Mouse (Mus musculus) hindbrain, embryonic 14.5 days (tissue): ENCODE measurements around the gene Slc45a3. TPM values are rescaled to one million over a fixed set of nuclear protein-coding genes. Genes with fewer than 3 reads are reported as not detected.

Experiments
- ATAC-seq: fragments of 200-750 bp; cut with Nextera tagmentation; 2 replicates; pipeline ENCODE4 v1.8.0; 2017; ENCODE audit warnings: moderate number of reproducible peaks, mild to moderate bottlenecking, moderate TSS enrichment, moderate library complexity; ENCODE audit not compliant: low FRiP score
- DNase-seq: peaks from one replicate; pipeline ENCODE4 v3.0.0-alpha.2; 2015; ENCODE audit warnings: low spot score
- H3K27ac ChIP-seq: fragments of 300-500 bp; sonication (generic); 2 replicates; pipeline ENCODE4 v1.5.1; 2014; ENCODE audit warnings: mild to moderate bottlenecking, moderate library complexity
- H3K27me3 ChIP-seq: fragments of 300-500 bp; sonication (generic); 2 replicates; pipeline ENCODE4 v1.6.1; 2014; ENCODE audit warnings: mild to moderate bottlenecking, low read length, mixed read lengths; ENCODE audit not compliant: control insufficient read depth, insufficient read depth
- H3K36me3 ChIP-seq: fragments of 300-500 bp; sonication (generic); replicated peaks from 2 replicates; pipeline ENCODE4 v1.6.1; 2014; ENCODE audit not compliant: control insufficient read depth, insufficient read depth
- H3K4me1 ChIP-seq: fragments of 300-500 bp; sonication (generic); replicated peaks from 2 replicates; pipeline ENCODE4 v1.6.1; 2014; ENCODE audit warnings: antibody characterized with exemption, low read length, mixed read lengths; ENCODE audit not compliant: control insufficient read depth, insufficient read depth
- H3K4me2 ChIP-seq: fragments of 300-500 bp; sonication (generic); replicated peaks from 2 replicates; pipeline ENCODE4 v1.6.1; 2014; ENCODE audit warnings: mild to moderate bottlenecking, moderate library complexity
- H3K4me3 ChIP-seq: fragments of 300-500 bp; sonication (generic); replicated peaks from 2 replicates; pipeline ENCODE4 v1.5.1; 2014; ENCODE audit warnings: mild to moderate bottlenecking, low read length
- H3K9ac ChIP-seq: fragments of 300-500 bp; sonication (generic); 2 replicates; pipeline ENCODE4 v1.6.1; 2014
- H3K9me3 ChIP-seq: fragments of 300-500 bp; sonication (generic); 2 replicates; pipeline ENCODE4 v1.6.1; 2016; ENCODE audit warnings: low read length; ENCODE audit not compliant: control insufficient read depth
- WGBS: fragments of 180-500 bp; shearing (Covaris S2); extraction: QIAGEN DNeasy Blood & Tissue Kit; methylation state at CpG from one replicate; pipeline ENCODE4 v1.1.7; 2014; 5-methylcytosine and 5-hydroxymethylcytosine counted together
- polyA plus RNA-seq: library from polyadenylated mRNA; unstranded; fragments of >200 nt; fragmentation: Nextera tagmentation; extraction: Ambion mirVana; gene quantifications from 2 replicates; pipeline ENCODE4 v1.2.1, GENCODE M21; 2014

The Slc45a3 gene
- polyA plus RNA-seq, result 0.82 and 1.6 TPM in 2 replicates

GRCm38 (mm10) chr1:131962606-131963084, at the start of gene Slc45a3:
Gene Slc45a3, plus strand, starts transcription at chr1:131962967.
- no peaks in the 10 kb centered on the region for H3K36me3 ChIP-seq
- H3K4me1 ChIP-seq, result peaks cover 8% of the 10 kb centered on the region; the same call in 1 of the 2 replicates
- no peak within 1 kb of the TSS for H3K27ac ChIP-seq
- peaks cover 10% of the 10 kb centered on the region for H3K27me3 ChIP-seq
- ATAC-seq (peak; percentile 62), DNase-seq (no peak)
- peak within 1 kb of the TSS; percentile 98 for H3K4me2 ChIP-seq
- H3K9ac ChIP-seq, result peak within 1 kb of the TSS; percentile 65
- H3K4me3 ChIP-seq, result peak within 1 kb of the TSS; percentile 83
- H3K9me3 ChIP-seq, result no peaks in the 10 kb centered on the region
- 0% methylated on average over 31 of the region's 35 CpGs for WGBS

- WGBS, result 85% methylated on average over 6 of the region's 6 CpGs
- ATAC-seq (no peak), DNase-seq (no peak)
- H3K4me3 ChIP-seq, result no peak overlapping the region
- H3K27ac ChIP-seq, result no peak overlapping the region
- no peak overlapping the region for H3K4me2 ChIP-seq
- H3K36me3 ChIP-seq, result peaks cover 39% of the 10 kb centered on the region
- H3K9ac ChIP-seq, result no peak overlapping the region
- no peaks in the 10 kb centered on the region for H3K9me3 ChIP-seq
- no peaks in the 10 kb centered on the region for H3K27me3 ChIP-seq
- peaks cover 14% of the 10 kb centered on the region for H3K4me1 ChIP-seq
These were observed 45.1 kb upstream of the Slc45a3 start for GRCm38 (mm10) chr1:131917634-131918033.

GRCm38 (mm10) chr1:131919052-131919451, 43.7 kb upstream of the Slc45a3 start:
- 100% methylated on average over 2 of the region's 2 CpGs for WGBS
- no peak overlapping the region for H3K4me2 ChIP-seq
- H3K9me3 ChIP-seq, result no peaks in the 10 kb centered on the region
- H3K27ac ChIP-seq, result no peak overlapping the region
- no peak for ATAC-seq
- H3K36me3 ChIP-seq, result peaks cover 53% of the 10 kb centered on the region
- H3K9ac ChIP-seq, result no peak overlapping the region
- H3K27me3 ChIP-seq, result no peaks in the 10 kb centered on the region
- DNase-seq, result no peak
- peaks cover 10% of the 10 kb centered on the region; the same call in 1 of the 2 replicates for H3K4me1 ChIP-seq
- no peak overlapping the region for H3K4me3 ChIP-seq

GRCm38 (mm10) chr1:131922100-131922499, 40.7 kb upstream of the Slc45a3 start:
- no peak for DNase-seq
- Histone ChIP-seq H3K27me3 (no peaks in the 10 kb centered on the region), H3K36me3 (peaks cover 81% of the 10 kb centered on the region), H3K4me3 (no peak overlapping the region), H3K4me2 (no peak overlapping the region), H3K9ac (no peak overlapping the region), H3K4me1 (no peaks in the 10 kb centered on the region), H3K9me3 (no peaks in the 10 kb centered on the region), H3K27ac (no peak overlapping the region)
- 98% methylated on average over 3 of the region's 3 CpGs for WGBS
- ATAC-seq, result no peak

GRCm38 (mm10) chr1:131933471-131933870, 29.3 kb upstream of the Slc45a3 start:
- ATAC-seq (no peak), DNase-seq (no peak)
- H3K9ac ChIP-seq, result no peak overlapping the region
- H3K27ac ChIP-seq, result no peak overlapping the region
- H3K4me3 ChIP-seq, result no peak overlapping the region
- no peak overlapping the region for H3K4me2 ChIP-seq
- peaks cover 59% of the 10 kb centered on the region for H3K36me3 ChIP-seq
- no peaks in the 10 kb centered on the region for H3K9me3 ChIP-seq
- H3K27me3 ChIP-seq, result no peaks in the 10 kb centered on the region
- 87% methylated on average over 2 of the region's 2 CpGs for WGBS
- H3K4me1 ChIP-seq, result no peaks in the 10 kb centered on the region

- DNase-seq (peak; percentile 86), ATAC-seq (peak; percentile 64; the same call in 1 of the 2 replicates)
- Histone ChIP-seq H3K27me3 (no peaks in the 10 kb centered on the region), H3K9ac (no peak overlapping the region), H3K36me3 (peaks cover 20% of the 10 kb centered on the region; the same call in 1 of the 2 replicates), H3K4me1 (no peaks in the 10 kb centered on the region), H3K4me3 (no peak overlapping the region), H3K4me2 (no peak overlapping the region), H3K27ac (no peak overlapping the region), H3K9me3 (no peaks in the 10 kb centered on the region)
- 43% methylated on average over 6 of the region's 6 CpGs for WGBS
These were observed 25.0 kb upstream of the Slc45a3 start for GRCm38 (mm10) chr1:131937659-131938305.

- no peaks in the 10 kb centered on the region for H3K4me1 ChIP-seq
These were observed 24.0 kb upstream of the Slc45a3 start for GRCm38 (mm10) chr1:131938811-131939210.

GRCm38 (mm10) chr1:131940711-131941244, 22.0 kb upstream of the Slc45a3 start:
- Histone ChIP-seq H3K36me3 (no peaks in the 10 kb centered on the region), H3K4me2 (no peak overlapping the region), H3K27me3 (no peaks in the 10 kb centered on the region), H3K9ac (no peak overlapping the region), H3K4me1 (no peaks in the 10 kb centered on the region), H3K9me3 (no peaks in the 10 kb centered on the region), H3K27ac (no peak overlapping the region), H3K4me3 (no peak overlapping the region)
- DNase-seq (no peak), ATAC-seq (no peak)
- 47% methylated on average over 2 of the region's 2 CpGs for WGBS

More at GRCm38 (mm10) chr1:131938811-131939210, 24.0 kb upstream of the Slc45a3 start:
- H3K36me3 ChIP-seq, result peaks cover 15% of the 10 kb centered on the region; the same call in 1 of the 2 replicates
- DNase-seq (no peak), ATAC-seq (no peak)
- H3K9ac ChIP-seq, result no peak overlapping the region
- no peak overlapping the region for H3K4me3 ChIP-seq
- no peaks in the 10 kb centered on the region for H3K27me3 ChIP-seq
- 84% methylated on average over 1 of the region's 1 CpGs for WGBS
- H3K9me3 ChIP-seq, result no peaks in the 10 kb centered on the region
- no peak overlapping the region for H3K4me2 ChIP-seq
- H3K27ac ChIP-seq, result no peak overlapping the region

GRCm38 (mm10) chr1:131941501-131941900, 21.3 kb upstream of the Slc45a3 start:
- Histone ChIP-seq H3K36me3 (no peaks in the 10 kb centered on the region), H3K9ac (no peak overlapping the region), H3K27ac (no peak overlapping the region), H3K4me1 (no peaks in the 10 kb centered on the region), H3K27me3 (no peaks in the 10 kb centered on the region), H3K9me3 (no peaks in the 10 kb centered on the region), H3K4me2 (no peak overlapping the region), H3K4me3 (no peak overlapping the region)
- WGBS, result 100% methylated on average over 1 of the region's 1 CpGs
- DNase-seq (no peak), ATAC-seq (no peak)
